Mouse (Mus musculus): ENCODE measurements around the gene Rundc3a. TPM values are rescaled to one million over a fixed set of nuclear protein-coding genes. Genes with fewer than 3 reads are reported as not detected.
"Not testable (repeated sequence)": the region's sequence is repeated elsewhere in the genome, so short reads cannot be mapped to it uniquely, and the experiment has no call there.

The Rundc3a gene
- polyA plus RNA-seq, 1 experiment = 4.0 TPM

GRCm38 (mm10) chr11:102358365-102358764 is 34.8 kb upstream of the Rundc3a start:
- no peaks in the 10 kb centered on the region for H3K27me3 ChIP-seq (ENCODE audit: control insufficient read depth, insufficient read depth, low read length)
- H3K36me3 ChIP-seq (ENCODE audit: control insufficient read depth, insufficient read depth, low read length) = no peaks in the 10 kb centered on the region
- no peak for DNase-seq (ENCODE audit: low read depth in 1 of 2, low spot score in 2 of 2)
- no peak overlapping the region for H3K27ac ChIP-seq (ENCODE audit: insufficient read depth, low read length)
- H3K4me1 ChIP-seq (ENCODE audit: control insufficient read depth, insufficient read depth, insufficient read length) = no peaks in the 10 kb centered on the region
- TF ChIP-seq CTCF (IDR thresholded peaks at IDR 0.05; ENCODE audit: extremely low read depth, insufficient read depth, insufficient read length, insufficient replicate concordance) (no peak), POLR2A (IDR thresholded peaks at IDR 0.05; ENCODE audit: low read depth, low read length) (no peak)
- WGBS = 72% methylated on average over 10 of the region's 10 CpGs
- no peak overlapping the region for H3K4me3 ChIP-seq (ENCODE audit: extremely low read depth, insufficient read depth, insufficient read length)

- Histone ChIP-seq H3K27me3 (ENCODE audit: control insufficient read depth, insufficient read depth, low read length) (no peaks in the 10 kb centered on the region), H3K4me1 (ENCODE audit: control insufficient read depth, insufficient read depth, insufficient read length) (no peaks in the 10 kb centered on the region), H3K4me3 (ENCODE audit: extremely low read depth, insufficient read depth, insufficient read length) (no peak overlapping the region), H3K36me3 (ENCODE audit: control insufficient read depth, insufficient read depth, low read length) (no peaks in the 10 kb centered on the region), H3K27ac (ENCODE audit: insufficient read depth, low read length) (peak overlapping the region; percentile 19; the same call in 1 of the 2 replicates)
- DNase-seq (ENCODE audit: low read depth in 1 of 2, low spot score in 2 of 2) = no peak
- WGBS = 83% methylated on average over 8 of the region's 8 CpGs
- TF ChIP-seq POLR2A (IDR thresholded peaks at IDR 0.05; ENCODE audit: low read depth, low read length) (no peak), CTCF (IDR thresholded peaks at IDR 0.05; ENCODE audit: extremely low read depth, insufficient read depth, insufficient read length, insufficient replicate concordance) (no peak)
These were observed 31.3 kb upstream of the Rundc3a start for GRCm38 (mm10) chr11:102361776-102362495.

GRCm38 (mm10) chr11:102363623-102364022 is 29.6 kb upstream of the Rundc3a start:
- peak overlapping the region; percentile 36 for H3K4me3 ChIP-seq (ENCODE audit: extremely low read depth, insufficient read depth, insufficient read length)
- no peak for DNase-seq (ENCODE audit: low read depth in 1 of 2, low spot score in 2 of 2)
- WGBS = 77% methylated on average over 2 of the region's 2 CpGs
- peak overlapping the region; percentile 18; the same call in 1 of the 2 replicates for H3K27ac ChIP-seq (ENCODE audit: insufficient read depth, low read length)
- H3K27me3 ChIP-seq (ENCODE audit: control insufficient read depth, insufficient read depth, low read length) = no peaks in the 10 kb centered on the region
- H3K4me1 ChIP-seq (ENCODE audit: control insufficient read depth, insufficient read depth, insufficient read length) = no peaks in the 10 kb centered on the region
- TF ChIP-seq POLR2A (IDR thresholded peaks at IDR 0.05; ENCODE audit: low read depth, low read length) (no peak), CTCF (IDR thresholded peaks at IDR 0.05; ENCODE audit: extremely low read depth, insufficient read depth, insufficient read length, insufficient replicate concordance) (no peak)
- no peaks in the 10 kb centered on the region for H3K36me3 ChIP-seq (ENCODE audit: control insufficient read depth, insufficient read depth, low read length)

- no peak for DNase-seq (ENCODE audit: low read depth in 1 of 2, low spot score in 2 of 2)
These were observed 28.4 kb upstream of the Rundc3a start for GRCm38 (mm10) chr11:102364570-102365371.

GRCm38 (mm10) chr11:102365699-102366098 is 27.5 kb upstream of the Rundc3a start:
- TF ChIP-seq CTCF (IDR thresholded peaks at IDR 0.05; ENCODE audit: extremely low read depth, insufficient read depth, insufficient read length, insufficient replicate concordance) = no peak
- no peak for TF ChIP-seq POLR2A (IDR thresholded peaks at IDR 0.05; ENCODE audit: low read depth, low read length)
- H3K4me3 ChIP-seq (ENCODE audit: extremely low read depth, insufficient read depth, insufficient read length) = no peak overlapping the region
- H3K36me3 ChIP-seq (ENCODE audit: control insufficient read depth, insufficient read depth, low read length) = no peaks in the 10 kb centered on the region
- H3K4me1 ChIP-seq (ENCODE audit: control insufficient read depth, insufficient read depth, insufficient read length) = no peaks in the 10 kb centered on the region
- H3K27me3 ChIP-seq (ENCODE audit: control insufficient read depth, insufficient read depth, low read length) = no peaks in the 10 kb centered on the region
- 73% methylated on average over 4 of the region's 4 CpGs for WGBS
- DNase-seq (ENCODE audit: low read depth in 1 of 2, low spot score in 2 of 2) = no peak
- peak overlapping the region; percentile 44; the same call in 1 of the 2 replicates for H3K27ac ChIP-seq (ENCODE audit: insufficient read depth, low read length)

More at GRCm38 (mm10) chr11:102364570-102365371, 28.4 kb upstream of the Rundc3a start:
- 58% methylated on average over 14 of the region's 14 CpGs for WGBS
- peak overlapping the region; percentile 31; the same call in 1 of the 2 replicates for H3K4me3 ChIP-seq (ENCODE audit: extremely low read depth, insufficient read depth, insufficient read length)
- no peaks in the 10 kb centered on the region for H3K4me1 ChIP-seq (ENCODE audit: control insufficient read depth, insufficient read depth, insufficient read length)
- H3K36me3 ChIP-seq (ENCODE audit: control insufficient read depth, insufficient read depth, low read length) = no peaks in the 10 kb centered on the region
- TF ChIP-seq CTCF (IDR thresholded peaks at IDR 0.05; ENCODE audit: extremely low read depth, insufficient read depth, insufficient read length, insufficient replicate concordance) (no peak), POLR2A (IDR thresholded peaks at IDR 0.05; ENCODE audit: low read depth, low read length) (no peak)
- H3K27me3 ChIP-seq (ENCODE audit: control insufficient read depth, insufficient read depth, low read length) = no peaks in the 10 kb centered on the region
- H3K27ac ChIP-seq (ENCODE audit: insufficient read depth, low read length) = peak overlapping the region; percentile 58; the same call in 1 of the 2 replicates

GRCm38 (mm10) chr11:102366103-102366502 is 27.1 kb upstream of the Rundc3a start, which contains the start of gene Slc4a1:
Slc4a1 (minus strand) TSS chr11:102366203.
- not testable (repeated sequence) for H3K27me3 ChIP-seq (ENCODE audit: control insufficient read depth, insufficient read depth, low read length); H3K4me1 ChIP-seq (ENCODE audit: control insufficient read depth, insufficient read depth, insufficient read length); DNase-seq (ENCODE audit: low read depth in 1 of 2, low spot score in 2 of 2); H3K4me3 ChIP-seq (ENCODE audit: extremely low read depth, insufficient read depth, insufficient read length); H3K36me3 ChIP-seq (ENCODE audit: control insufficient read depth, insufficient read depth, low read length)
- WGBS = 78% methylated on average over 8 of the region's 8 CpGs
- peak within 1 kb of the TSS; percentile 44; the same call in 1 of the 2 replicates for H3K27ac ChIP-seq (ENCODE audit: insufficient read depth, low read length)
